ENCODE assay signal across 8 mouse cellular contexts in genomic region chr5:98328848-98329624, GRCm38 (mm10). TPM values are rescaled to one million over a fixed set of nuclear protein-coding genes. Genes with fewer than 3 reads are reported as not detected.
A peak's percentile ranks its signal among the peaks of the same experiment; 100 is the strongest.
DNase-seq lines count a peak whose midpoint lies in the region; ATAC-seq and TF ChIP-seq lines count a peak whose summit lies in the region.

TSS of gene Cfap299 (plus strand) at chr5:98329304.

- in situ Hi-C loops in ES-E14 (cut with MboI; ENCODE audit: low sequenced_read_pairs in 2 of 2, unreplicated experiment in 2 of 2) = no loop called here

- H3K4me3 ChIP-seq in ES-E14 (ENCODE audit: insufficient read depth in 1 of 2, low read depth in 1 of 2, low read length in 2 of 2, poor library complexity in 1 of 2, severe bottlenecking in 1 of 2) = peak within 1 kb of the TSS; percentile 81 to 86
- H3K4me3 ChIP-seq in hindbrain, embryonic 12.5 days = peak within 1 kb of the TSS; percentile 56
- H3K4me3 ChIP-seq in lung, postnatal 0 days (ENCODE audit: low read depth, low read length) = peak within 1 kb of the TSS; percentile 48

- 1% methylated on average over 46 of the region's 46 CpGs for WGBS in hindbrain, embryonic 12.5 days
- 2% methylated on average over 41 of the region's 46 CpGs for WGBS in lung, postnatal 0 days

- H3K27ac ChIP-seq in ES-E14 (ENCODE audit: insufficient read depth, low read depth, low read length, poor library complexity, severe bottlenecking) = no peak within 1 kb of the TSS
- H3K27ac ChIP-seq in hindbrain, embryonic 12.5 days = no peak within 1 kb of the TSS
- H3K27ac ChIP-seq in lung, postnatal 0 days (ENCODE audit: low read length) = no peak within 1 kb of the TSS

- peak; percentile 51 for DNase-seq in ES-E14 (ENCODE audit: low read depth, low spot score)
- DNase-seq in cerebellum, adult 9-10 months = peak; percentile 79
- peak; percentile 38 to 82 for DNase-seq in frontal cortex, postnatal 10 days (ENCODE audit: low spot score in 2 of 2)
- peak; percentile 86 to 89 for DNase-seq in layer of hippocampus, postnatal 10 days (ENCODE audit: low spot score in 2 of 2)
- peak; percentile 75 for DNase-seq in lung, postnatal 0 days (ENCODE audit: low spot score)
- peak; percentile 84 for DNase-seq in ovary, postnatal 36 days (ENCODE audit: low spot score)
- DNase-seq in thymus, postnatal 14 days = peak; percentile 71

- peaks cover 0 to 4% of the 10 kb centered on the region in 2 experiments; a peak in 1 of 4 replicates for H3K4me1 ChIP-seq in ES-E14 (ENCODE audit: control insufficient read depth in 2 of 2, insufficient read depth in 2 of 2, low read length in 2 of 2, poor library complexity in 1 of 2)
- H3K4me1 ChIP-seq in hindbrain, embryonic 12.5 days = 0 out of 2 replicates have a peak, but pooled peaks cover 2% of the 10 kb centered on the region
- no peaks in the 10 kb centered on the region; the same call in 1 of the 2 replicates for H3K4me1 ChIP-seq in lung, postnatal 0 days (ENCODE audit: insufficient read depth, low read depth, low read length)

- ATAC-seq in hindbrain, embryonic 12.5 days (ENCODE audit: low FRiP score) = peak; percentile 95
- ATAC-seq in lung, postnatal 0 days = peak; percentile 96

- no peaks in the 10 kb centered on the region for H3K36me3 ChIP-seq in ES-E14 (ENCODE audit: control insufficient read depth, insufficient read depth, low read length, poor library complexity, severe bottlenecking)
- no peaks in the 10 kb centered on the region for H3K36me3 ChIP-seq in hindbrain, embryonic 12.5 days
- H3K36me3 ChIP-seq in lung, postnatal 0 days (ENCODE audit: insufficient read depth, low read length) = no peaks in the 10 kb centered on the region

- peak within 1 kb of the TSS; percentile 61 for H3K9ac ChIP-seq in ES-E14 (ENCODE audit: insufficient read depth, low read depth, low read length, poor library complexity, severe bottlenecking)
- H3K9ac ChIP-seq in hindbrain, embryonic 12.5 days = peak within 1 kb of the TSS; percentile 54
- H3K9ac ChIP-seq in lung, postnatal 0 days (replicated peaks; ENCODE audit: low read depth) = no peak within 1 kb of the TSS

- TF ChIP-seq CTCF in lung, postnatal 0 days (IDR thresholded peaks at IDR 0.05) = peak; percentile 98

- no peaks in the 10 kb centered on the region for H3K9me3 ChIP-seq in ES-E14 (ENCODE audit: control insufficient read depth, insufficient read depth, low read depth, low read length)
- H3K9me3 ChIP-seq in hindbrain, embryonic 12.5 days (replicated peaks) = no peaks in the 10 kb centered on the region
- H3K9me3 ChIP-seq in lung, postnatal 0 days (ENCODE audit: low read length) = no peaks in the 10 kb centered on the region

- TF ChIP-seq EP300 in lung, postnatal 0 days (IDR thresholded peaks at IDR 0.05) = no peak

- peak within 1 kb of the TSS; percentile 88 for H3K4me2 ChIP-seq in hindbrain, embryonic 12.5 days (replicated peaks)
- peak within 1 kb of the TSS; percentile 67 for H3K4me2 ChIP-seq in lung, postnatal 0 days (replicated peaks; ENCODE audit: low read depth, low read length)

- H3K27me3 ChIP-seq in hindbrain, embryonic 12.5 days = peaks cover 7% of the 10 kb centered on the region
- no peaks in the 10 kb centered on the region for H3K27me3 ChIP-seq in lung, postnatal 0 days (replicated peaks; ENCODE audit: insufficient read depth, low read length)

TF ChIP-seq in ES-E14, 5 proteins besides CTCF, POLR2A, EP300 and RAD21:
- no peak for TF ChIP-seq HCFC1 (IDR thresholded peaks at IDR 0.05; ENCODE audit: borderline replicate concordance, insufficient read depth, low read length)
- peak; percentile 19; the same call in 1 of the 2 replicates for TF ChIP-seq ZC3H11A (IDR thresholded peaks at IDR 0.05; ENCODE audit: borderline replicate concordance, low read depth, low read length)
- no peak for TF ChIP-seq CHD2 (IDR thresholded peaks at IDR 0.05; ENCODE audit: low read depth, low read length)
- no peak for TF ChIP-seq MAFK (IDR thresholded peaks at IDR 0.05; ENCODE audit: insufficient read depth, low read depth, low read length)
- no peak for TF ChIP-seq ZNF384 (IDR thresholded peaks at IDR 0.05; ENCODE audit: low read depth, low read length)

RNA-seq across cellular contexts. Expression of gene Cfap299, which starts in this region (rescaled TPM):
- total RNA-seq in ES-E14 (2012; rRNA removed) = 0.26 TPM in 1 of 2 replicates, not detected in the other
- 1.7 and 2.9 TPM in 2 replicates for polyA plus RNA-seq in hindbrain, embryonic 12.5 days (2016; fragmentation: Nextera tagmentation; extraction: Ambion mirVana)
- 1 to 10 TPM in 1 of 2 experiments, not detected in 1; 2.2 TPM for total RNA-seq in layer of hippocampus, postnatal 10 days (2021)
- polyA plus RNA-seq in lung, postnatal 0 days (2015; fragmentation: Nextera tagmentation; extraction: Ambion mirVana) = 10.9 and 11.3 TPM in 2 replicates

Comparison
In these comparisons a context has a peak if more than half of its experiments do, and no peak if none do; other contexts are left out.
1. Peak in DNase-seq, H3K4me3 ChIP-seq and H3K9ac ChIP-seq in ES-E14; RNA of the gene not detected or under 1 TPM.